Comparison of ENCODE assay signal across 9 mouse cellular contexts in the genomic region with DNA sequence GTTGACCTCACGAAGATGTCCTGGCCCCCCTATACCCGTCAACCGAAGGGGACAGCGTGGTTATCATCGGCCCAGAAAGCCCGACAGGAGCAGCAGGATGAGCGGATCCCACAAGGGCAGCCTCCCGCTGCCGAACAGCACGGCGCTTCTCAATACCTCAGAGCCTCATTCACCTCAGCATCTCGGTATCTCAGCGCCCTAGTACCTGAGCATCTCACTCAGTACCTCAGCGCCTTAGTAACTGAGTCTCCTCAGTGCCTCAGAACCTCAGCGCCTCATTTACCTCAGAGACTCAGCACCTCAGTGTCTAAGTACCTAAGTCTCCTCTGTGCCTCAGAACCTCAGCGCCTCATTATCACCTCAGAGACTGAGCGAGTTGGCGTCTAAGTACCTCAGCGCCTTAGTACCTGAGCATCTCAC. TPM values are rescaled to one million over a fixed set of nuclear protein-coding genes. Genes with fewer than 3 reads are reported as not detected.
DNase-seq lines count a peak whose midpoint lies in the region; ATAC-seq and TF ChIP-seq lines count a peak whose summit lies in the region.
"Had no signal": no experiment of that assay in that cellular context is flagged by ENCODE, and none has a peak within 500 bp of the region (broad histone marks: within the 10 kb centered on the region; RNA-seq: fewer than 3 reads in every experiment).

No protein-coding gene starts in this region.

- H3K4me2 ChIP-seq in heart, embryonic 15.5 days = peak overlapping the region; percentile 97
- peak overlapping the region; percentile 79 for H3K4me2 ChIP-seq in hindbrain, embryonic 15.5 days
- H3K4me2 ChIP-seq in midbrain, embryonic 16.5 days (ENCODE audit: low read length) = peak overlapping the region; percentile 92

- peak overlapping the region; percentile 63 for H3K4me3 ChIP-seq in heart, embryonic 15.5 days
- no peak overlapping the region for H3K4me3 ChIP-seq in heart, adult 2 months
- peak overlapping the region; percentile 69 to 72 for H3K4me3 ChIP-seq in ES-E14 (ENCODE audit: insufficient read depth in 1 of 2, low read depth in 1 of 2, low read length in 2 of 2, poor library complexity in 1 of 2, severe bottlenecking in 1 of 2)
- peak overlapping the region; percentile 88 for H3K4me3 ChIP-seq in hindbrain, embryonic 15.5 days
- peak overlapping the region; percentile 91 for H3K4me3 ChIP-seq in midbrain, embryonic 16.5 days (ENCODE audit: low read depth, low read length)

- H3K27me3 ChIP-seq in heart, embryonic 15.5 days = peaks cover 22% of the 10 kb centered on the region
- H3K27me3 ChIP-seq in heart, adult 2 months (ENCODE audit: control insufficient read depth, insufficient read depth, low read length) = peaks cover 8% of the 10 kb centered on the region
- no peaks in the 10 kb centered on the region for H3K27me3 ChIP-seq in hindbrain, embryonic 15.5 days
- H3K27me3 ChIP-seq in midbrain, embryonic 16.5 days (ENCODE audit: control insufficient read depth, insufficient read depth, low read depth, low read length) = no peaks in the 10 kb centered on the region

- peaks cover 12% of the 10 kb centered on the region for H3K4me1 ChIP-seq in heart, embryonic 15.5 days (replicated peaks)
- no peaks in the 10 kb centered on the region for H3K4me1 ChIP-seq in heart, adult 2 months (ENCODE audit: control insufficient read depth, insufficient read depth, low read length)
- H3K4me1 ChIP-seq in ES-E14 (ENCODE audit: control insufficient read depth in 2 of 2, insufficient read depth in 2 of 2, low read length in 2 of 2, poor library complexity in 1 of 2) = peaks cover 0 to 2% of the 10 kb centered on the region in 2 experiments; a peak in 1 of 4 replicates
- H3K4me1 ChIP-seq in hindbrain, embryonic 15.5 days (replicated peaks) = peaks cover 10% of the 10 kb centered on the region
- H3K4me1 ChIP-seq in midbrain, embryonic 16.5 days (ENCODE audit: control insufficient read depth, insufficient read depth, low read length) = peaks cover 9% of the 10 kb centered on the region

- no peak overlapping the region for H3K27ac ChIP-seq in heart, embryonic 15.5 days
- H3K27ac ChIP-seq in heart, adult 2 months = no peak overlapping the region
- no peak overlapping the region; the same call in 1 of the 2 replicates for H3K27ac ChIP-seq in ES-E14 (ENCODE audit: insufficient read depth, low read depth, low read length, poor library complexity, severe bottlenecking)
- H3K27ac ChIP-seq in hindbrain, embryonic 15.5 days (replicated peaks) = peak overlapping the region; percentile 79
- peak overlapping the region; percentile 81 for H3K27ac ChIP-seq in midbrain, embryonic 16.5 days (ENCODE audit: low read length)

- TF ChIP-seq CTCF in heart, adult 2 months (IDR thresholded peaks at IDR 0.05) = no peak

- H3K79me2 ChIP-seq in heart, adult 2 months (replicated peaks; ENCODE audit: control insufficient read depth, insufficient read depth, low read length) = no peaks in the 10 kb centered on the region

- TF ChIP-seq POLR2A in heart, adult 2 months (IDR thresholded peaks at IDR 0.05; ENCODE audit: insufficient read depth, low read depth, low read length) = no peak

- no peaks in the 10 kb centered on the region for H3K9me3 ChIP-seq in heart, embryonic 15.5 days (replicated peaks)
- H3K9me3 ChIP-seq in ES-E14 (ENCODE audit: control insufficient read depth, insufficient read depth, low read depth, low read length) = no peaks in the 10 kb centered on the region
- H3K9me3 ChIP-seq in hindbrain, embryonic 15.5 days = no peaks in the 10 kb centered on the region
- H3K9me3 ChIP-seq in midbrain, embryonic 16.5 days (replicated peaks; ENCODE audit: control insufficient read depth, low read length, poor library complexity, severe bottlenecking) = no peaks in the 10 kb centered on the region

- no peak for TF ChIP-seq EP300 in heart, adult 2 months (IDR thresholded peaks at IDR 0.05; ENCODE audit: insufficient read depth, low read depth, low read length)

- no peak for DNase-seq in heart, adult 2 months
- peak; percentile 25 for DNase-seq in ES-E14 (ENCODE audit: low read depth, low spot score)
- DNase-seq in cerebellum, adult 9-11 months = peak; percentile 20
- no peak for DNase-seq in urinary bladder, postnatal 36 days (ENCODE audit: low spot score in 2 of 2)
- DNase-seq in layer of hippocampus, postnatal 14 days (ENCODE audit: low spot score in 2 of 2) = no peak

- H3K9ac ChIP-seq in heart, embryonic 15.5 days = peak overlapping the region; percentile 49; the same call in 1 of the 2 replicates
- no peak overlapping the region for H3K9ac ChIP-seq in heart, adult 2 months (ENCODE audit: low read depth, low read length)
- peak overlapping the region; percentile 76 for H3K9ac ChIP-seq in ES-E14 (ENCODE audit: insufficient read depth, low read depth, low read length, poor library complexity, severe bottlenecking)
- H3K9ac ChIP-seq in hindbrain, embryonic 15.5 days = peak overlapping the region; percentile 66
- peak overlapping the region; percentile 86 for H3K9ac ChIP-seq in midbrain, embryonic 16.5 days (ENCODE audit: low read depth, low read length)

- in situ Hi-C loops in ES-E14 (cut with MboI; ENCODE audit: low sequenced_read_pairs in 2 of 2, unreplicated experiment in 2 of 2) = no loop called here

- WGBS in heart, embryonic 15.5 days = 2% methylated on average over 19 of the region's 19 CpGs
- 3% methylated on average over 19 of the region's 19 CpGs for WGBS in heart, adult 2 months
- WGBS in hindbrain, embryonic 15.5 days = under 1% methylated on average over 19 of the region's 19 CpGs
- WGBS in midbrain, embryonic 16.5 days = under 1% methylated on average over 19 of the region's 19 CpGs

- peak; percentile 5; the same call in 1 of the 2 replicates for ATAC-seq in heart, embryonic 15.5 days (replicated peaks; ENCODE audit: insufficient number of reproducible peaks, insufficient read depth, low FRiP score, low read depth)
- peak; percentile 67 for ATAC-seq in hindbrain, embryonic 15.5 days (ENCODE audit: low FRiP score, low read depth)
- ATAC-seq in midbrain, embryonic 16.5 days = no peak; the same call in 1 of the 2 replicates

- intact Hi-C loops in heart, adult 2 months (cut with DNase I) = no loop called here

- no peaks in the 10 kb centered on the region for H3K36me3 ChIP-seq in heart, embryonic 15.5 days
- no peaks in the 10 kb centered on the region for H3K36me3 ChIP-seq in heart, adult 2 months (ENCODE audit: control insufficient read depth, insufficient read depth, low read length)
- no peaks in the 10 kb centered on the region for H3K36me3 ChIP-seq in ES-E14 (ENCODE audit: control insufficient read depth, insufficient read depth, low read length, poor library complexity, severe bottlenecking)
- H3K36me3 ChIP-seq in hindbrain, embryonic 15.5 days = no peaks in the 10 kb centered on the region
- no peaks in the 10 kb centered on the region for H3K36me3 ChIP-seq in midbrain, embryonic 16.5 days (ENCODE audit: control insufficient read depth, insufficient read depth, low read length)

TF ChIP-seq in ES-E14, 5 proteins besides CTCF, POLR2A, EP300 and RAD21:
- TF ChIP-seq HCFC1 (IDR thresholded peaks at IDR 0.05; ENCODE audit: borderline replicate concordance, insufficient read depth, low read length) (no peak), ZNF384 (IDR thresholded peaks at IDR 0.05; ENCODE audit: low read depth, low read length) (no peak), ZC3H11A (IDR thresholded peaks at IDR 0.05; ENCODE audit: borderline replicate concordance, low read depth, low read length) (no peak), CHD2 (IDR thresholded peaks at IDR 0.05; ENCODE audit: low read depth, low read length) (no peak)

RNA-seq across cellular contexts. Expression of a gene that starts 0.6 kb away (rescaled TPM):
- polyA plus RNA-seq in heart, embryonic 15.5 days (2015; fragmentation: Nextera tagmentation; extraction: Ambion mirVana) = 0.21 and 0.55 TPM in 2 replicates
- total RNA-seq in heart, adult 2 months (2021) = under 1 TPM; 0.34 to 0.41 TPM
- polyA plus RNA-seq in heart, adult 2 months (2012; rRNA removed) = 0.02 TPM in 1 of 2 replicates, not detected in the other
- total RNA-seq in ES-E14 (2012; rRNA removed) = 8.5 and 15.1 TPM in 2 replicates
- 5.8 and 5.9 TPM in 2 replicates for polyA plus RNA-seq in hindbrain, embryonic 15.5 days (2015; fragmentation: Nextera tagmentation; extraction: Ambion mirVana)
- 6.9 and 8.2 TPM in 2 replicates for polyA plus RNA-seq in midbrain, embryonic 16.5 days (2015; fragmentation: Nextera tagmentation; extraction: Ambion mirVana)
- total RNA-seq in layer of hippocampus, postnatal 14 days (2021) = 10 to 100 TPM; 20.5 to 22.4 TPM
- polyA plus RNA-seq: liver, adult 2 months had no signal

Comparison
In these comparisons a context has a peak if more than half of its experiments do, and no peak if none do; other contexts are left out.
1. H3K27ac ChIP-seq: peak in hindbrain, embryonic 15.5 days (single experiment) and midbrain, embryonic 16.5 days (single experiment); none in heart, embryonic 15.5 days (single experiment), heart, adult 2 months (single experiment) and ES-E14 (single experiment).
2. DNase-seq: peak in ES-E14 (single experiment) and cerebellum, adult 9-11 months (single experiment); none in heart, adult 2 months (0 of 2), urinary bladder, postnatal 36 days (0 of 2) and layer of hippocampus, postnatal 14 days (0 of 2).
3. Peak in every context shown above with its lines, with median percentiles within 50 percentile points of each other: H3K4me2 ChIP-seq.